Mouse (Mus musculus): ENCODE measurements around the gene Siglecg.

Gene Siglecg

GRCm38 (mm10) chr7:43408131-43408553 is at the start of gene Siglecg:
Siglecg (plus strand) TSS chr7:43408204.
- in situ Hi-C loops (cut with MboI, MseI): no loop called here

GRCm38 (mm10) chr7:43358556-43358955 is 49.4 kb upstream of the Siglecg start:
- in situ Hi-C loops (cut with MboI, MseI): no loop called here

DNA sequence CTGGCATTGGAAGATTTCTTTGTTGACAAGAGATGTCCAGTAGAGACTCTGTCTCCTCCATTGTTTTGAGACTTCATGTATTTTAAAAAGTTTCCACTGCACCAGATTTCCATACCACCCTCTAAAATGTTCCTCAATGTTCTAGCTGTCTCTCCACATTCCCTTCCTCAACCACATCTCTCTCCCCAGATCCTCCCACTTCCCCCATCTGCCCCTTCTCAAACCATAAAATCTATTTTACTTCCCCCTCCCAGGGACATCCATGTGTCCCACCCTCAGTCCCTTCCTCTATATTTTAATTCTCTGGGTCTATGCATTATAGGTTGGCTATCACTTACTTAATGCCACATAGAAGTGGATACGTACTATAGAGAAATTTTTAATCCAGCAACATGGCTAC is 46.6 kb upstream of the Siglecg start:
- in situ Hi-C loops (cut with MboI, MseI): no loop called here

DNA sequence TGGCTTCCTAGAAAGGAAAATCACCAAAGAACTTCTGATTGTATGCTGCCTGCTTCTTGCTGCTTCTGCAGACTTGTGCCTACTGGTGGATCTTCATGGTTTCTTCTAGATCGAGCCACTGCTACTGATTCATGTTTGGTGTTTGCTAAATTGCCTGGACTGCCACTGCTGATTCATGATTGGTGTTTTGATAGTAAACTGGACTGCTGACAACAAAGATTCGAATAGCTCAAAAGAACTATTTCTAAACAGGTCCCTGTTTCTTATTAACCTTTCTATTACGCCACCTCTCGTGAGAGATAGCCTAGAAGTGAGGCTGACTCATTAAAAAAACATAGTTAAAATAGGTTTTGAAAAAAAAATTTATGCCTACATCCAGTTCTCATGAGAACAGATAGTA is 46.0 kb upstream of the Siglecg start:
- in situ Hi-C loops (cut with MboI, MseI): no loop called here

DNA sequence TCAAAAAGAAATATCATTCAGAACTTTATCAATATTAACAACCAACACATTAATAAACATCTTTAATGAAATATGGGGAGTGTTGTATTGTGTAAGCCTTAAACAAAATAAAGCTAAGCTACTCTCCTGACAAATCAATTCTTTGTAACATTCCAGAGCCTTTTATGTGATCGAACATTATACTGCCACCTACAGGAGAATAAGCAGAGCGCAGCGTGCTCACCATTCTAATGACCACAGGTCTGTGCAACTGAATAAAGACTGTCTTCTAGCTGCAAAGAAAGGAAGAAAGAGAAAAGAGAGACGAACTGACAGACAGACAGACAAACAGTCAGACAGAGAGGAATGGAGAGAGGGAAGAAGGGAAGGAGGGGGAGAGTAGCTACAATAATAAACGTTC is 29.8 kb upstream of the Siglecg start:
- in situ Hi-C loops (cut with MboI, MseI): no loop called here

DNA sequence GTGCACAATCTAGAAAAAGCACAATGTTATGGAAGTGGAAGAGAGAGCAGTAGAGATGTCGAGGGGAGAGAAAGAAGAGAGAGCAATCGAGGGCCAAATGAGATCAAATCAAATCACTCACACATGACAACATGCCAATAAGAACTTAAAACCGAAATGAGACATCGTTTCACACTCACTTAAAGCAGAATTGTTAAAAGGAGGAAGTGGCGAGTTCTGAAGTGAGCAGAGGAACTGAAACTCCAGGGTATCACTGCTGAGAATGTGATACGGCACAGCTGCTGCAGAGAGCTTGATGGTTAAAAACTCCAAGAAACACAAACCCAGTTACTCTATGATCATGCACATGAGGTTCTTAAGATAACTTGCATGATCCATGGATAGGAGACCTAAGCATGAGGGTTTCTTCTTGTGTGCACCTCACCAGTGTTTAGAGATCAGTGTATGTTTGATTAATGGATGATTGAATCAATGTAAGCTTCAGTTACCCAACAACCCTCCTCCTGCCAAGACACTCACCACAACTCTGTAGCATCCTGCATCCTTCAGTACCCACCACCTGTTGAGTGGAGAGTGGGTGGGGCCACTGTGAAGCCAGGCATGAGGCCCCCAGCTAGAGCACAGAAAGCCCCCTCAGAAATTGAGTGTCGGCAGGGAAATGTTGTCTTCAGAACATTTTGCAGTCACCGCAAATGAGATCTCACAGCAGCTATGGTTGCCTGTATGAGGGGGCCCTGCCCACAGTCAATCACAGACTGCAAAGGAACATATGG is 15.5 kb upstream of the Siglecg start:
- in situ Hi-C loops (cut with MboI, MseI): no loop called here

DNA sequence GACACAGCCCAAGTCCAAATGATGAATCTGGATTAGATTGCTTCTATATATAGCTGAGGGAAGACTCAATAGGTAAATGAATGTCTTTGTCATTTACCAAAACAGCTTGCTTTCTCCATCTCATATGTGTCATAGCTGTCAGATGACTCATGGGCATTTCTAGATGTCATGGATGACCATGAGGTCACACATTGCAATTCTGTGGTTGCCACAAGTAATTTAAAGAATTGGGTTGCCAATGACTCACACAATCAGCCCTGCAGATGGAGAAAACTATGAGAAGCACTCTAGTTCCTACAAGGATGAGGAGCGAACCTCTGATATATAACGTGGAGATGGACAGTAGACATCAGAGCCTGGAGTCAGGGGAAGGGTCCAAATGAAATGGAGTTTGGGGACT is 8.5 kb upstream of the Siglecg start:
- in situ Hi-C loops (cut with MboI, MseI): no loop called here

DNA sequence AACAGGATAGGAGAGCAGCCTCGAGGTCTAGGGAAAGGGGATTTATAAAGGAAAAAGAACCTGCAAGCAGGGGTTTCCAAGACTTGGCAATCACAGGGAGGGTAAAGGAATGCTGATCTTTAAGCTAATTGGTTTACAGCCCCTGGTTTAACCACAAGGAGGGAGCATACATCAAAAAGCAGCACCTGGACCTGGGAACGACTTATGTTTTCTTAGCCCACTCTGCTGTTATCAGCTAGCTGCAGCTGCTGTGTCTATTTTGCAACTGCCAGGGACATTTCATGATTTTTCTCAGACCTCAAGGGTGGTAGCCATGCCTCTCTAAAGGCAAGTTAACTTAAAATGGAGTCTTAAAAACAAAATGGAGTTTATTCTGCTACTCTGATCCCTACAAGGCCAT is 5.3 kb upstream of the Siglecg start:
- in situ Hi-C loops (cut with MboI, MseI): no loop called here

- in situ Hi-C loops (cut with MboI, MseI): no loop called here
Observed at GRCm38 (mm10) chr7:43407573-43407972, 431 bp upstream of the Siglecg start.

DNA sequence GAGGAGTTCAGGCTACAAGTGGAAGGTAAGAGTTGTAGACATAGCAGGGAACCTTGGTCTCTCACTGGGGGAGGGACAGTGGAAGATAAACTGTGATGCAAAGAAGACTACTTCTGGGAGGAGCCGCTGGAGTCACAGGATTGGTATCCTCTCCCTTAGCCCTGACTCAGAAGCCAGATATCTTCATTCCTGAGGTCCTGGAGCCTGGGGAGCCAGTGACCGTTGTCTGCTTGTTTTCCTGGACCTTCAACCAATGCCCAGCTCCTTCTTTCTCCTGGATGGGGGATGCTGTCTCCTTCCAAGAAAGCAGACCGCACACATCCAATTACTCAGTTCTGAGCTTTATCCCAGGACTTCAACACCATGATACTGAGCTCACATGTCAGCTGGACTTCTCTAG is 1.1 kb downstream of the Siglecg start:
- in situ Hi-C loops (cut with MboI, MseI): no loop called here

GRCm38 (mm10) chr7:43411724-43412123 is 3.7 kb downstream of the Siglecg start:
- in situ Hi-C loops (cut with MboI, MseI): loop anchor here (5.0 kb wide), 1 partner anchor 1381 kb away; no protein-coding TSS in a partner anchor

- in situ Hi-C loops (cut with MboI, MseI): no loop called here
Observed at GRCm38 (mm10) chr7:43417298-43417697, 9.3 kb downstream of the Siglecg start.

DNA sequence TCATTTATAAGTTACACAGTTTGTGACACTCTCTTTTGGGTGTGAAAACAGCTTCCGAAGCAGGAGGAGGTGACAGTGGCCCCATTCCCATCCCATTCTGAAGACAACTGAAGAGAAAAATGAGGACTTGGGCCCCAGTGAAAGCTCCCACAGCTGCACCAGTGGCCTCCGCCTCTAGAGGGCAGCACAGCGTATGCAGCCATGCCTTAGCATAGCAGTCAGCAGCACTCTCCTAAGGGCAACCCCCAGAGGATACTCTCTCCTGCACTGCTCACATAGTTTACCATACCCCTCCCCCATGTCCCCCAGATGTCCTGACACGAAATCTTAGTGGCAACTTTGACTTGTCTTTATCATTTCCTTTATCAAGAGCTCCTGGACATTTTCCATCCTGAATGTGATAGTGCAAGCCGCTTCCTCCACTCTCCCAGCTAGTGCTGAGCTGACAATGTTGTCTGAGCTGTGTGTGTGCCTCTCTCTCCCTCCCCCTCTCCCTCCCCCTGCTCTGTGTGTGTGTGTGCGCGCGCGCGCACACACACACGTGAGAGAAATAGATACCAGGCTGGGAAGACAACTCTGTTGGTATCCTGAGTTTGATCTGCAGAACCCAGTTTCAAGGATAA is 15.1 kb downstream of the Siglecg start:
- in situ Hi-C loops (cut with MboI, MseI): no loop called here

DNA sequence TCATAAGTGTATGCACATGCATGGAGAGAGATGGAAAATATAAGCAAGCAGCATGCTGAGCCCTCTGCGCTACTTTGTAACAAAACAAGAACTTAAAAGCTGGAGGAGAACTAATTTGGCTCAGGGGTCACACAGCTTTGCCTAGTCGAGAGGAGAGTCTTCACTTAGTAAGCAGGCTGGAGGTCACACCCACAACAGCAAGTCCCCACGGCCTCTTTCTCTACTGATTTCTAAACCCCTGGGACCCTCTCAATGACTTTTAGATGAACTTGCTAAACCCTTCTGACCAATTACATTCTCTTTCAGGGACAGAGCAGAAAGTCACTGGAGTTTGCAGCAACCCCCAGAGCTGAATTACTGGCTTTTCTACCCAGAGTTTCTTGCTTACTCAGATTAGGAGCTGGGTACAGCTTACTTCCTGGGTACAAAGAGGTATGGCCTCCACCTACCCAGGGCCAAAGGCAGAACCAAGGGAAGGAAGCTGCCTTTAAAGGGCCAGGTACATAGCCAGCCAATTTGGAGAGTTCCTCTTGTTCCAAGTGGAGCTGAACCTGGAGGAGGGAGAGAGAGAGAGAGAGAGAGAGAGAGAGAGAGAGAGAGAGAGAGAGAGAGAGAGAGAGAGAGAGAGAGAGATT is 16.1 kb downstream of the Siglecg start:
- in situ Hi-C loops (cut with MboI, MseI): no loop called here

DNA sequence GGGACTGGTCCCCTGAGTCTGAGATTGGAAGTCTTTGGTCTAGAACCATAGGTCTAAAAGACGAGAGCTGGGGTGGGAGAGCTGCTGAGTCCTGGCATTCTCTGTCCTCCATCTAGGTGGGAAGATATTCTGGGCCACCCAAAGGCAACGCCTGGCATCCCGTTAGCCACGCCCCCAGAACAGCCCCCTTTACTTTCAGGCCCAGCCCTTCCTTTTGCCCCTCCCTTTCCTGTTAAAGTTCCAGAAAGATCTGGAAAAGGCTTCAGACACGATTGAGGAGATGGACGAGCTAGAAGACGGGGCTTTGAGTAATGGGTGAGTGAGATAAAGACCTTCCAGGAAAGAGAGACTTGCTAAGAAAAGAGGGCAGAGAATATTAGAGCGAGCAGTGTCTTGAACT is 19.4 kb downstream of the Siglecg start, which contains the start of gene Lim2:
Gene Lim2, plus strand, starts transcription at position 265 of the 400 bp plus-strand sequence.
- in situ Hi-C loops (cut with MboI, MseI): no loop called here

GRCm38 (mm10) chr7:43429500-43429899 is 21.5 kb downstream of the Siglecg start:
- in situ Hi-C loops (cut with MboI, MseI): no loop called here

DNA sequence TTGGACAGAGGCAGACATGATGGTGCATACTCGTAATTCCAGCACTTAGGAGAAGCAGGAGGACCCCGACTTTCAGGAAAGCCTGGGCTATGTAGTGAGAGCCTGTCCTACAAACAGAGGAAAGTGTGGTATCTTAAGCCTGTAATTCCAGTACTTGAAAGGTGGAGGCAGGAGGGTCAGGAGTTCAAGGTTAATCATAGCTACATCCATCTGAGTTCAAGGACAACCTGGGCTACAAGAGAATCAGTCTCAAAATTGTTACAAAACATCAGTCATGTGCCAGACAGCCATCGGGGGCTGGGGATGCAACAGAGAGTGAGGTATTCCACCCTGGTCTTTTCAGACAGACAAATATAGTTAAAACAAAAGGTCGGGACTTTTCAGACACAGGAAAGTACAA is 24.9 kb downstream of the Siglecg start:
- in situ Hi-C loops (cut with MboI, MseI): loop anchor here (10.0 kb wide), 1 partner anchor 928 kb away; the partner anchor contains the start of gene Zfp141

GRCm38 (mm10) chr7:43434676-43435075 is 26.7 kb downstream of the Siglecg start:
- in situ Hi-C loops (cut with MboI, MseI): loop anchor here (10.0 kb wide), 1 partner anchor 930 kb away; the partner anchor contains the start of gene Zfp141

DNA sequence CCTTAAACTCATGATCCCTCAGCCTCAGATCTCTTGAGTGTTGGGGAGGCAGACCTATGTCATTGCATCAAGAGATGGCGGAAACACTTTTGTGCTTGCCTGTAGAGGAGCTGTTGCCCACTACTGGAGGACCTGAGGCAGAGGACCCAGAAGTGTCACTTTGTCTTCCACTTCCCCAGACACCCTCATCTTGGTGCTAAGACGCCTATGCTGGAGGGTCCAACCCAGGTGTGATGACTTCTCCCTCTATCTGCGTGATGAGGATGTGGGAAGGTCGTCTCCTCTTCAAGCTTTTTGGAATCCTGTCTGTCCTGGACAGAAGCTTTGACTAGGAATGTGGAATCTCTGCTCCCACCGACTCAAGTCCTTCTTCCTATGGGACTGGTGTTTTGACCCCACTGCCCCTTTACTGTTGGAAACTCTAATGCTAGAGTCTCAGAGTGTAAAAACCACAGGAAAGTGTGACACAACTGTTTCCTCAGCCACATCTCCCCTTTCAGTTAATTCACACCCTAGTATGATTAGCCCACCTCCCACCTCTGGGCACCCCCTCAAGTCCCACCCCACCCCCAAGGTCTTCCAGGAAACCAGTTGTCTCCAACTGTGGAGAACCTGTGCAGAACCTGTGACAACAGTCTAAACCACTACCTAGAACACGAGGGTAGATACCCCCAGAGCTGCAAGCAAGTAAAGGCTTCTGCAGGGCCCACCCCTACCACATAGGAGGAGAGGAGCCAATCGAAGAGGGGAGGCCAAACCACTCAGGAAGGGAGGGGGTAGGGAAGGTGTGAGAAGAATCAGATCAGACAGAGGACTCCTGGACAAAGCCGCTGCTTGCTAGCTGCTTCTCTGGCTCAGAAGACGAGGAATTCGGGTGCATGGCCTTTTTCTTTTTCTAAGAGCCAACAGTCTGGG is 28.6 kb downstream of the Siglecg start, which contains the start of gene Nkg7:
Gene Nkg7, plus strand, starts transcription at position 733 of the 915 bp plus-strand sequence.
- in situ Hi-C loops (cut with MboI, MseI): loop anchor here (10.0 kb wide), 1 partner anchor 932 kb away; the partner anchor contains the start of gene Zfp141

GRCm38 (mm10) chr7:43438611-43439010 is 30.6 kb downstream of the Siglecg start:
- in situ Hi-C loops (cut with MboI, MseI): loop anchor here (10.0 kb wide), 1 partner anchor 934 kb away; the partner anchor contains the start of gene Zfp141

GRCm38 (mm10) chr7:43440482-43440881 is 32.5 kb downstream of the Siglecg start, which contains the start of gene Cldnd2:
Cldnd2 (plus strand) TSS chr7:43440782.
- in situ Hi-C loops (cut with MboI, MseI): no loop called here
